Mouse (Mus musculus) kidney, adult 2 months (tissue): ENCODE data around the gene Ch25h. TPM values are rescaled to one million over a fixed set of nuclear protein-coding genes. Genes with fewer than 3 reads are reported as not detected.
A peak's percentile ranks its signal among the peaks of the same experiment; 100 is the strongest.

Experiments used
- DNase-seq: peaks from one replicate; pipeline ENCODE4 v3.0.0; 2021
- H3K27ac ChIP-seq: fragments of 200-500 bp; 2 replicates; pipeline ENCODE4 v1.5.1; 2012; ENCODE audit warnings: low read depth, low read length, control low read depth, inconsistent platforms; ENCODE audit not compliant: insufficient read depth
- H3K27me3 ChIP-seq: fragments of 200-500 bp; replicated peaks from 2 replicates; pipeline ENCODE4 v1.6.1; 2012; ENCODE audit warnings: mild to moderate bottlenecking, moderate library complexity, low read length, inconsistent platforms; ENCODE audit not compliant: control insufficient read depth, insufficient read depth
- H3K36me3 ChIP-seq: fragments of 200-500 bp; 2 replicates; pipeline ENCODE4 v1.6.1; 2012; ENCODE audit warnings: mild to moderate bottlenecking, moderate library complexity, low read length, inconsistent platforms; ENCODE audit not compliant: control insufficient read depth, insufficient read depth
- H3K4me1 ChIP-seq: fragments of 200-500 bp; 2 replicates; pipeline ENCODE4 v1.6.1; 2011; ENCODE audit warnings: low read length; ENCODE audit not compliant: control insufficient read depth, insufficient read depth
- H3K4me3 ChIP-seq: fragments of 200-500 bp; 2 replicates; pipeline ENCODE4 v1.5.1; 2011; ENCODE audit warnings: mild to moderate bottlenecking, low read depth, low read length, control low read depth; ENCODE audit not compliant: insufficient read depth
- CTCF ChIP-seq: fragments of 200-500 bp; conservative IDR thresholded peaks from 2 replicates; pipeline ENCODE4 v1.5.1; 2011; ENCODE audit warnings: low read depth, mild to moderate bottlenecking, control low read depth, low read length, moderate library complexity, mixed read lengths; ENCODE audit not compliant: insufficient read depth, insufficient read length
- POLR2A ChIP-seq: fragments of 200-500 bp; IDR thresholded peaks from one replicate; pipeline ENCODE4 v1.6.1; 2011; ENCODE audit warnings: low read depth, low read length, control low read depth
- WGBS: fragments of 180-500 bp; shearing (Covaris S2); methylation state at CpG from one replicate; pipeline ENCODE4 v1.1.7; 2018; 5-methylcytosine and 5-hydroxymethylcytosine counted together
- polyA plus RNA-seq: library from polyadenylated mRNA; depleted of rRNA; stranded (reverse); fragments of >200 nt; gene quantifications from 2 replicates; pipeline ENCODE4 v1.2.3, GENCODE M21; 2012; rRNA removed

Gene Ch25h
- polyA plus RNA-seq, 1 experiment, result 7.8 TPM

DNA sequence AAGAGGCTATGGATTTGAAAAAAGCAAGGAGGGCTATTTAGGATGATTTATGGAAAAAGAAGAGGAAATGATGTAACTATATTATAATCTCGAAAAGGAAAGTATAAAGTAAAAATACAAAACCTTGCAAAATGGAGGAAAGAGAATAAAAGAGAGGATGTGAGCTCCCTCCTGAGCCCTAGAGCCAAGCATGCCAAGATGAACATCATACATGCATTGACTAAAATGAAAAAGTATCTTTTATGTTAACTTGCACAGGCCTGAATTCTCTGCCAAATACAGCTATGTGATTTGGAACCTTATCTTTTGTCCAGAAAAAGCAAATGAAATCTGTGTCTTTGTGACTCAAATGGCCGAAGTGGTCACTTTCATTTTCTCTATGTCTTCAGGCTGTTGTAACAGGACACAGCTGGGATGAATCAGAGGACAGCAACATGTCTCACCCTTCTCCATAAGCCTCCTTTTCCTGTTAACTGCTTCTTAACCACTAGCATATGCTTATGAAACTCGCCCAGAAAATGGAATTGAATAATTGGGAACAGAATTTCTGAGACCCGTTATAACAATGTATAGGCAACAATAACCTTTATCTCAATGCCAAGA, 29.5 kb downstream of the Ch25h start:
- no peak overlapping the region for H3K4me3 ChIP-seq
- WGBS, result 63% methylated on average over 4 of the region's 4 CpGs
- no peaks in the 10 kb centered on the region for H3K36me3 ChIP-seq
- H3K4me1 ChIP-seq, result no peaks in the 10 kb centered on the region
- DNase-seq, result peak; percentile 47
- H3K27ac ChIP-seq, result peak overlapping the region; percentile 50; the same call in 1 of the 2 replicates
- H3K27me3 ChIP-seq, result no peaks in the 10 kb centered on the region
- TF ChIP-seq CTCF, result no peak
- TF ChIP-seq POLR2A, result no peak

DNA sequence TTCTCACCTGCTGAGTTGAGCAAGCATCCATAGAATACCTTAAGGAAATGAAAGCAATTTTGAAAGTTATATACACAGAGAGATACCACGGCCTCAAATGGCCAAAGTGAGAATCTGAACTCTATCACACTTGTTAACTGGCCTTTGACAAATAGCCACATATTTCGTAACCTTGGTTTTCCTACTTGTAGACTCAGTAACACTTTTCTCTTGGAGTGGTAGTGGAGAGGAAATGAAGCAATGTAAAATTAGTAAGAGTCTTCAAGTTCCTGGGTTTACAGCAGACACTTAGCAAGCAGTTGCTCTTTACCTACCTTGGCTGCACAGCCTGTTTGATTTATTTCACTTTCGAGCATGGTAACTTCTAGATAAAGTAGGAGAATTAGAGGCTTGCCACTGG, 30.2 kb downstream of the Ch25h start:
- no peaks in the 10 kb centered on the region for H3K4me1 ChIP-seq
- no peak overlapping the region for H3K4me3 ChIP-seq
- H3K27me3 ChIP-seq, result no peaks in the 10 kb centered on the region
- WGBS, result 83% methylated on average over 3 of the region's 3 CpGs
- no peak for DNase-seq
- H3K36me3 ChIP-seq, result no peaks in the 10 kb centered on the region
- H3K27ac ChIP-seq, result no peak overlapping the region
- TF ChIP-seq POLR2A (no peak), CTCF (no peak)

DNA sequence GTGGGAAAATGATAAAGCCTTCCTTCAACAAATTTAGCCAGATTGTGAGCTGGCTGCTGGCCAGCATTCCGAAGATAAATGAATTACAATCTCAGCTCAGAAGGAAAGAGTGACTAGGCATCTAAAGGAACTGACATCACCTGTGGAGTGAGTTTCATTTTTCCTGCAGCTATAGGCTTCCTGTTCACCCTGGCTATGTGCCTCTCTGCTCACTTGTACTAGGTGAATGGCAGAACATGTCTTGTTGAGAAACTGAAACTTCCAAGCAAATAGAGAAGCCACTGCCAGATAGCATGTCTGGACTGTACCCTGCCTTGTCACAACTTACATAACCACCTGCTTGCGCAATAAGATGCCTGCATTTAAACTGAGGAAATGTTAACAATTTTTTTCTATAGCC, 33.0 kb downstream of the Ch25h start:
- H3K36me3 ChIP-seq, result no peaks in the 10 kb centered on the region
- H3K27me3 ChIP-seq, result no peaks in the 10 kb centered on the region
- no peak overlapping the region for H3K4me3 ChIP-seq
- no peak overlapping the region for H3K27ac ChIP-seq
- 62% methylated on average over 2 of the region's 2 CpGs for WGBS
- TF ChIP-seq POLR2A (no peak), CTCF (no peak)
- H3K4me1 ChIP-seq, result no peaks in the 10 kb centered on the region
- DNase-seq, result peak; percentile 57

DNA sequence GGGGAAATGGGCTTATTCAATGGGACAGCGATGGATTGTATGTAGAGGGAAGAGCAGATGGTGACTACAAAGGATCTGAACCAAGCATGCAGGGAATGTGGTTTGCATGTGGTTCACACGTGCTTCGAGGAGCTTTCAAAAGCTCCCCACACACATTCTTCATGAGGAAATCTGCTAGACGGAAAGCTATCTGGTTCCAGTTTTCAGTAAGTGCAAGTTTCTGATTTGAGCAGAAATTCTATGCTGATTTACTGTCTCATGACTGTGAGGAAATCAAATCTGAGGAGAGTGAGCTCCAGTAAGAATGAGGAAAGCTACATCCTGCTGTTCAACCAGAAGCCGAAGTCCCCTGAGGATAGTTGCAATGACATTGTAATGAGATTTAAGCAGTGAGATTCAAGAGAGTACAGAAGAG, 39.8 kb downstream of the Ch25h start:
- Histone ChIP-seq H3K4me3 (no peak overlapping the region), H3K27me3 (no peaks in the 10 kb centered on the region), H3K36me3 (no peaks in the 10 kb centered on the region), H3K27ac (no peak overlapping the region), H3K4me1 (no peaks in the 10 kb centered on the region)
- DNase-seq, result peak; percentile 34
- 42% methylated on average over 5 of the region's 5 CpGs for WGBS
- TF ChIP-seq POLR2A, result no peak
- no peak for TF ChIP-seq CTCF

DNA sequence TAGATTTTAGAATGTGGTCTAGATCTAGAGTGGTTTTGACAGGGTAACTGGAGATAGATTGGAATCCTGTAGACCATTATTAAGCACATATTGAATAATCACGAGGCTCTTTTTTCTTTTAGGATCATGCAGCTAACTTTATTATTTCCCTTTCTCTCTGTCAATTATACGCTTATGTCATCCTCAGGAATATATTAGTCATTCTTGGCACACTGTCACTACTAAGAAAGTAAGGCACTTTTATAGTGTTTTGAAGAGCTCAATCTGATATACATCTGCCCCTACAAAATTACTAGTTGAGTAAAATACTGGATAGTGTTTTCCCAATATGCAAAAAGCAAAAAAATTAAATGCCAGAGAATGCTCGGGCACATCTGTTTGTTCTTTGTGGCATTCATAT, 43.6 kb downstream of the Ch25h start:
- TF ChIP-seq CTCF, result no peak
- no peak for TF ChIP-seq POLR2A
- no peak for DNase-seq
- Histone ChIP-seq H3K4me3 (no peak overlapping the region), H3K36me3 (no peaks in the 10 kb centered on the region), H3K4me1 (no peaks in the 10 kb centered on the region), H3K27ac (no peak overlapping the region), H3K27me3 (no peaks in the 10 kb centered on the region)
- WGBS, result 79% methylated on average over 3 of the region's 3 CpGs

DNA sequence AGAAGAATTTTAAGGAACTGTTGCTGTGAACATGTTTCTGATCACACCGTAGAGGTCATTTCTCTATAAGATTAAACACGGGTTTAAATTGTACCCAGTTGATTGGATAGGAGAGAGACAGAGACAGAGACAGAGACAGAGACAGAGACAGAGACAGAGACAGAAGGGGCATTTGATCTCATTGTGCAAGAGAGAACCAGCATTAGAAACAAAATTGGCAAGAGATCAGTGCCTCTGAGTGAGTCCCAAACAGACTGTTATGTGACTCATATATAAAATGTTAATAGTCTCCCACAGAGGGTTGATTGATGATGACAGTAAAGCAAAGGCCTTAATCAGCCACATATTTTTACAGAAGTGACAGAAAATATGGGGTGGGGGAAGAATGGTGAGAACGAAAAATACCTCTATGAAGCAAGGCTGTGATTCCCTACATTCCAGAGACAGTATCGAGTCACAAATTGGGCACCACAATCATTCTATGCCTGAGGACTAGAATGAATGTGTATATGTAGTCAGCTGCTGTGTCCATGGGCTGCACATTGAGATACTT, 51.1 kb downstream of the Ch25h start:
- TF ChIP-seq CTCF, result no peak
- no peak for TF ChIP-seq POLR2A
- H3K27ac ChIP-seq, result no peak overlapping the region
- no peak overlapping the region for H3K4me3 ChIP-seq
- H3K36me3 ChIP-seq, result no peaks in the 10 kb centered on the region
- peaks cover 4% of the 10 kb centered on the region; the same call in 1 of the 2 replicates for H3K4me1 ChIP-seq
- no peaks in the 10 kb centered on the region for H3K27me3 ChIP-seq
- WGBS, result 79% methylated on average over 4 of the region's 4 CpGs
- no peak for DNase-seq

Other genes starting within 250 kb of the Ch25h start
- 88.2 and 172 TPM in 2 replicates for gene Acta2, start 219.6 kb downstream of the Ch25h start, polyA plus RNA-seq
- 3.7 and 4.6 TPM in 2 replicates for gene Fas, start 184.5 kb downstream of the Ch25h start, polyA plus RNA-seq
- gene Lipa, start 52.3 kb upstream of the Ch25h start, polyA plus RNA-seq, result 210 and 240 TPM in 2 replicates
- gene Ifit2, start 75.5 kb upstream of the Ch25h start, polyA plus RNA-seq, result 3.4 and 4.0 TPM in 2 replicates
- gene Ifit3, start 108.4 kb upstream of the Ch25h start, polyA plus RNA-seq, result 11.5 and 16.8 TPM in 2 replicates
- 0.56 and 1.4 TPM in 2 replicates for gene Ifit1bl1, start 126.8 kb upstream of the Ch25h start, polyA plus RNA-seq
- gene Ifit3b, start 132.8 kb upstream of the Ch25h start, polyA plus RNA-seq, result 3.4 and 6.0 TPM in 2 replicates
- 0.35 and 0.42 TPM in 2 replicates for gene Ifit1bl2, start 165.6 kb upstream of the Ch25h start, polyA plus RNA-seq
- 3.6 and 5.6 TPM in 2 replicates for gene Ifit1, start 165.7 kb upstream of the Ch25h start, polyA plus RNA-seq